Mouse (Mus musculus): Measurements from ENCODE around the gene Gipc3. TPM values are rescaled to one million over a fixed set of nuclear protein-coding genes. Genes with fewer than 3 reads are reported as not detected.

Gene Gipc3
- total RNA-seq, 4 experiments from 2014 or later, result 1.3 to 2.2 (median 1.7) TPM

- no peak for DNase-seq (ENCODE audit: low spot score in 2 of 2)
These were observed 20.6 kb downstream of the Gipc3 start for GRCm38 (mm10) chr10:81322444-81322843.

DNA sequence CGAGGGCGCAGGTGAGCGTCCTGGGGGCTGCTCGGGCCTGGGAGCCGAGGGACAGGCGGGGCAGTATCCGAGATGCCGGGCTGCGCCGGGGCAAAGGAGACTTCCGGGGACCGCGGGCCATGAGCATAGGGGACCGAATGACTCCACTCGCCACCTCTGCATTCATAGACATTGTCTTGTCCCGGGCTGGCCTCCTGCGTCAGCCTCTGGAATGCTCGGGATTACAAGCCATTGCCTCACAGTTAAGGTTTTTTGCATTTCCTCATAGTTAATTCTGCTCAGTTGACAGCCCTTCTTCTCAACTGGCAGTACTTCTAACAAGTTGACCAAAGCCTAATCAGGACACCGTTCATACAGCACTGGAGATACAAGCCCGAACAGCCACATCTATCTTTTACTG is 21.6 kb downstream of the Gipc3 start:
- DNase-seq (ENCODE audit: low spot score in 2 of 2), result no peak

DNA sequence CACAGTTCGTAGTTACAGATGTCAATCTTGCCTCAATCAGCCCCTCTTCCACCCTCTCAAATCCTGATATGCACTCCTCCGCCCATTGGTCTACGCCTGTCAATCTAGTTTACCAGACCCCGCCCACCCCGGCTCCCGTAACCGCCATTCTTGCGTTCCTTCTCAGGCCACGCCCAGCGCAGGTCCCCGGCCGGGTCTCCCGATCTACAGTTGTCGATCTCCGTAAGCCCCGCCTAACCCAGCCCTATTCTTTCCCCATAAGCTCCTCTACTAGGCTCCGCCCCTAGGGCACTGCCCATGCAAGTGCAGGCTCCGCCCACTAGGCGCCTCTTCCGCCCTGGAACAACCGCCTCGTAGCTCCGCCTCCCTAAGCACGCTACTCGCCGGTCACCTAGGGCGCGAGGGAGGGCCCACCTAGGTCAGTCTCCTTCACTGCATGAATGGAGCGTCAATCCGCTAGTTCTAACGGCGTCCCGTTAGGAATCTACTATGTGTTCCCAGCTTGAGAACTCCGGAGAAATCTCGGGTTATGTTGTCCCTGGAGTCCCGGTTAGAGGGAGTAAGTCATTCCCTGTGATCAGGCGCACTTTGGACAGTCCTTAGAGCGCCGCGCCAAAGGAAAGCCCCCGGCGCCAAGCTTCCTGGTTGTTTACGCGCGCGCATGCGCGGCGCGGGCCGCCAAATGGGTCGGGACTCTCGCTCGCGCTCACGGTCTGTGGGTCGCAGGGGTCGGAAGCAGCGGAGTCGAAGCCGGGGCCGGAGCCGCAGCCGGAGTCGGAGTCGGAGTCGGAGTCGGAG is 22.3 kb downstream of the Gipc3 start, which contains the start of gene Cactin:
Gene Cactin (plus strand): TSS at position 554 of the 798 bp plus-strand sequence.
- peak; percentile 99 to 100 for DNase-seq (ENCODE audit: low spot score in 2 of 2)

GRCm38 (mm10) chr10:81319741-81320549 is 23.1 kb downstream of the Gipc3 start:
- DNase-seq (ENCODE audit: low spot score in 2 of 2), result peak in 1 of 2 experiments; percentile 53

DNA sequence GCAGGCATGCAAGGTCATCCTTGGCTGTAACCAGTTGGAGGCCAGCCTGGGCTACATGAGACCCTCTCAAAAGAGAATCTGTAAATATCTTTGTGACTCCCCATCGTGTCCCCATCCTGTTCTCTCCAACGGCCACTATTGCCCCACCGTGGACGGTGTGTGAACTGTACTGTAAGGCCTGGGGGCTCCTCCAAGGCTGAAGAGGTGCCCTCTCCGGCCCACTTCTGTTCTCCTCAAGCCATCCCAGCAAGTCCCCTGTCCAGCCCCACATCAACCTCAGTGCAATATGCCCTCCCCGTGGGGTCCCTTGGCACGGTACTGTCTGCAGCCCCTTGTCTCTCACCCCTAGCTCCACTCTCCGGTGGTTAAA is 23.8 kb downstream of the Gipc3 start:
- no peak for DNase-seq (ENCODE audit: low spot score in 2 of 2)

DNA sequence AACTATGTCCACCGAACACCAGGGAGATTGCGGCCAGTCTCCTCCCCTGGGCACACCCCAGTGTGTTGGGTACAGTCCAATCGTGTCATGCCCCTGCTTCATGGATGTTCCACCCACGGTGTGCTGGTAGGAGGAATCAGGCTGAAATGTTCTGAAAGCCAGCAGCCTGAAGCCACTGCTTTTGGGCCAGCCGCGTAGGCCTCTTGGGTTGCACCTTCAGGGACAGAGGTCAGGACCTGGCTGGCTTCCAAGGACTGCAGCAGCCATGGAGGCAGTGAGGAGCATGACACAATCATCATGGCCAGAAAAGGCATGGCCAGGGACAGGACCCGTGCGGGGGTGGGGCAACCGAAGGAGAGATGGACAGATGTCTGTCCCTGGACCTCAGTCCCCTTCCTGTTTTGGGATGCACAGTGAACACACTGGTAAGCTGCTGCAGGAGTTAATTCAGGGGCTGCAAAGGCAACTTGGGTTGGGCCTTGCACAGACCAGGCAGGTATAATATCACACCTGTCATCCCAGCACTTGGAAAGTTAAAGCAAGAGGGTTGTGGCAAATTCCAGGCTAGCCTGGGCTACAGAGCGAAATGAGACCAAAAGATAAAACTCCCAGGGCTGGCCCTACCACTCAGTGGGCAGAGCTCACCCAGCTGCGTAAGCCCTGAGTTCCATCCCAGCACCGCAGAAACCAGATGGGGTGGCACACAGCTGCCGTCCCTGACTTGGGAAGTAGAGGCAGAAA is 24.3 kb downstream of the Gipc3 start:
- no peak for DNase-seq (ENCODE audit: low spot score in 2 of 2)

- no peak for DNase-seq (ENCODE audit: low spot score in 2 of 2)
These were observed 25.8 kb downstream of the Gipc3 start for GRCm38 (mm10) chr10:81317273-81317672.

GRCm38 (mm10) chr10:81316338-81317060 is 26.6 kb downstream of the Gipc3 start:
- no peak for DNase-seq (ENCODE audit: low spot score in 2 of 2)

- DNase-seq (ENCODE audit: low spot score in 2 of 2), result no peak
These were observed 27.5 kb downstream of the Gipc3 start for GRCm38 (mm10) chr10:81315587-81315986.

DNA sequence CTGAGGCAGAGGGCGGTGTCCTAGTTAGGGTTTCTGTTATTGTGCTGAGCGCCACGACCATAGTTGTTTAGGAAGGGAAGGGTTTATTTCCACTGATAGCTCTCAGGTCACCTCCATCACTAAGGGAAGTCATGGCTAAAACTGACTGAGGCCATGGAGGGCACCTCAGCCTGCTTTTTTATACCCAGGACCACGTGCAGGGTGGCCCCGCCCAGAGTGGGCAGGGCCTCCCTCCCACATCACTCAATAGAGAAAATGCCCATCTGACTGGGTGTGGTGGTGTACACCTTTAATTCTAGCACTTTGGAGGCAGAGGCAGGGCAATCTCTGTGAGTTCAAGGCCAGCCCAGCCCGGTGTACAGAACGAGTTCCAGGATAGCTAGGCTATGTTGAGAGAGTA is 28.9 kb downstream of the Gipc3 start:
- no peak for DNase-seq (ENCODE audit: low spot score in 2 of 2)

DNA sequence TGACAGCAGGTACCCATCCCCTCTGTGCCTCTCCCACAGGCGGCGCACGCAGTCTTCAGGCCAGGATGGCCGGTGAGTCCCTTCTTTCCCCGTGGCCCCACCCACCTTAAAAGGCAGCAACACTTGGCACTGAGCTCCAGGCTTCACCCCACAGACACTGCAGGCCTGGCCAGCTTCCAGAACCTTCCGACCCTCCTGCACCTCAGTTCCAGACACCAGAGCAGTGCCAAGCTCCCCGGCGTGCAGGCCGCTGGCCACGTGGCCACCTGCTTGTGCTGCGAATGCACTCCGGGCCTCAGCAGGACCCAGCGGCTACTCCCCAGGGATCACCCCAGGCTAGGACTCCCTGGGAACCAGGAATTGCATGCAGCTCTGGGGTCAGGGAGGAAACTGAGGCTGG is 29.5 kb downstream of the Gipc3 start:
- no peak for DNase-seq (ENCODE audit: low spot score in 2 of 2)

DNA sequence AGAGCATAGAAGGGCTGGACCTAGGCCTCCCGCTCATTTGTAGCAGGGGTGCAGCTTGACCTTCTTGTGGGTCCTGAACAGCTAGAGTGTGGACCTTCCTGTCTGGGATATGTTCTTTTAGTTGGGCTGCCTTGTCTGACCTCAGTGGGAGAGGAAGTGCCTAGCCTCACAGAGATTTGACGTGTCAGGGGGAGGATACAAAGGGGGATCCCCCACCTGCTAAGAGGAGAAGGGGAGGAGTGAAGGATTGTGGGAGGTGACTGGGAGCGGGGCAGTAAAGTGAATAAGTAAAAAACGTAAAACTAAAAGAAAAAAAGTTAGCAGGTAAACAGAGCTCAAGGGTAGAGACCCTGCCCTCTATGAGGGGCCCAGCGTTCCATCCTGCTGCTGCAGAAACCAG is 33.5 kb downstream of the Gipc3 start:
- no peak for DNase-seq (ENCODE audit: low spot score in 2 of 2)

- no peak for DNase-seq (ENCODE audit: low spot score in 2 of 2)
These were observed 36.0 kb downstream of the Gipc3 start for GRCm38 (mm10) chr10:81306837-81307682.

GRCm38 (mm10) chr10:81306173-81306668 is 36.8 kb downstream of the Gipc3 start:
- DNase-seq (ENCODE audit: low spot score in 2 of 2), result no peak

DNA sequence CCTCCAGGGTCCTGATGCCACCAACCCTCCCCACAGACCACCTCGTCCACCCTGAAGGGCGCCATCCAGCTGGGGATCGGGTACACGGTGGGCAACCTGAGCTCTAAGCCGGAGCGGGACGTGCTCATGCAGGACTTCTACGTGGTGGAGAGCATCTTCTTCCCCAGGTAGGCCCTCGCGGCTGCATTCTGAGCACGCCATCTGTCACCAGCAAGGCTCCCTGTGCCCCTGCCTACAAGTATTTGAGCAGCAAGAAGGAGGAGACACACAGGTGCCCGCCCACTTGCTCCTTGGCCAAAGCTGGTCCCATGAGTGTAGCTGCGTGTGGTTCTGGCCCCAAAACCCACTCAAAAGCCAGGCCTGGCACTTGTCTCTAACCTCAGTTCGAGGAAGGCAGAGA is 37.4 kb downstream of the Gipc3 start:
- DNase-seq (ENCODE audit: low spot score in 2 of 2), result no peak

GRCm38 (mm10) chr10:81304597-81305238 is 38.3 kb downstream of the Gipc3 start:
- DNase-seq (ENCODE audit: low spot score in 2 of 2), result no peak

DNA sequence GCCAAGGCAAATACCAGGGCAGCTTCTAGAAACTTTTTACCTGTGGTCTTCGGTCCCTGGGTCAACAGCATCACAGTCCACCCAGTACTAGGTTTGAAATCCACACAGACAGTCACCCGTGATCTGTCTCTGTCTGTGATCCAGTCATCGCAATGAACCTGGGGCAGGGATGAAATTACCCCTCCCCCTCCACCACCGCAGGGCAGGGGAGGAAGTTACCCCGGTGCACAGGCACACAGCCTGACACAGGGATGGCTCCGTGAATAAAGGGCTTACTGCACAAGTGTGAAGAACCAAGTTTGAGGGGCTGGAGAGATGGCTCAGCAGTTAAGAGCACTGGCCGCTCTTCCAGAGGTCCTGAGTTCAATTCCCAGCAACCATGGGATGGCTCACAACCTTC is 39.3 kb downstream of the Gipc3 start:
- DNase-seq (ENCODE audit: low spot score in 2 of 2), result no peak

DNA sequence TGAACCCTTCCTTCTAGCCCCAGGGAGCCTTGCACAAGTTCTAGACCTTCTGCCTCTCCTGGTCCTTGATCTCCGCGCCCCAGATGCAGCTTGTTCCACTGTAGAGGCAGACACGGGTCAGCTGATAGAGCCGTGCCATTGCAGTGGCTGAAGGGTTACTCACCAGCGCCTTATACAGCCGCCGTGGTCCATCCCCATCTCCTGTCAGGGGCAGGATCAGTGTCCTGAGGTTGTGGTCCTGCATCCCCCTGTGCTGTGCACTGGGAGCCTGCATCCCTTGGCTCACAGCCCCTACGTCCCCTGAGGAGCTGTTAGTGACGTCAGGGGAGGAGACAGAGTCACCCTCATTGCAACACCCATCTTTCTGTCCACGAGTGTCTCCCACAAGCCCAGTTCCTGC is 39.8 kb downstream of the Gipc3 start:
- DNase-seq (ENCODE audit: low spot score in 2 of 2), result no peak

DNA sequence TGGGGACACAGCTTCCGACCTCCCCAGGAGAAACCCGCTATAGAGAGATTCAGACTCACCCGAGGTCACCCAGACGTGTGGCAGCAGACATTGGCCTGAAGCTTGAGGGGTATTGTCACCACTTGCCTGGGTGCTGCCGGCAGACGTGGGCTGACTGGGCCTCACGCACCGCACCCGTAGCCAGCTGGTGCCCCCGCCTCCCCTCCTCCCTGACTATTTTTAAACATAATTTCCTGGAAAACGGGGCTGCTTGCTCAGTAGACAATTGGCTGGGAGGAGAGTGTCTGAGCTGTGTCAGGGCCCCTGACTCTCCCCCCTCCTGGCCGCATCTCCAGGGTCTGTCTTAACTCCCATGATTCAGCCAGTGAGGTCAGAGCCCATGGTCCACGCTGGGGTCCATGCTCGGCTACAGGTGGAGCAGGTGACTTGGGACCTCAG is 40.3 kb downstream of the Gipc3 start:
- DNase-seq (ENCODE audit: low spot score in 2 of 2), result peak in 1 of 2 experiments; percentile 60

DNA sequence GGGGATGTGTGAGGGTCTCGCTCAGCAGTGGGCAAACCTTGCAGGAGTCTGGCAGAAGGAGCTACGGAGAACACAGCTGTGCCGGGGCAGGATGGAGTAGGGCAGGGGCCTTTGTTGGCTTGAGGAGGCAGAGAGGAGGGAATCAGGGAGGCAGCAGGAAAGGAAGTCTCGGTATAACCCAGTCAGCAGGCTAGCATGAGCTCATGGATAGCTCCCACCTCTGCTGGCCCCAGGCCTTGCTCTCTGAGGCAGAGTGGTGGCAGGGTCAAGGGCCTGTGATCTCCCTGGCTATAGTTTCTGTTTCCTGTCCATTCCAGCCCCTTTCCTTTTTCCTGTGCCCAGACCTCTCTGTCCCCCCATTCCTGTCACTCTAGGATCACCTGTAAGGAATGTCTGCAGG is 40.8 kb downstream of the Gipc3 start:
- no peak for DNase-seq (ENCODE audit: low spot score in 2 of 2)

Measured in layer of hippocampus, adult 8-10 months (tissue).